Mouse (Mus musculus): ENCODE results near the gene Nup62.

DNA sequence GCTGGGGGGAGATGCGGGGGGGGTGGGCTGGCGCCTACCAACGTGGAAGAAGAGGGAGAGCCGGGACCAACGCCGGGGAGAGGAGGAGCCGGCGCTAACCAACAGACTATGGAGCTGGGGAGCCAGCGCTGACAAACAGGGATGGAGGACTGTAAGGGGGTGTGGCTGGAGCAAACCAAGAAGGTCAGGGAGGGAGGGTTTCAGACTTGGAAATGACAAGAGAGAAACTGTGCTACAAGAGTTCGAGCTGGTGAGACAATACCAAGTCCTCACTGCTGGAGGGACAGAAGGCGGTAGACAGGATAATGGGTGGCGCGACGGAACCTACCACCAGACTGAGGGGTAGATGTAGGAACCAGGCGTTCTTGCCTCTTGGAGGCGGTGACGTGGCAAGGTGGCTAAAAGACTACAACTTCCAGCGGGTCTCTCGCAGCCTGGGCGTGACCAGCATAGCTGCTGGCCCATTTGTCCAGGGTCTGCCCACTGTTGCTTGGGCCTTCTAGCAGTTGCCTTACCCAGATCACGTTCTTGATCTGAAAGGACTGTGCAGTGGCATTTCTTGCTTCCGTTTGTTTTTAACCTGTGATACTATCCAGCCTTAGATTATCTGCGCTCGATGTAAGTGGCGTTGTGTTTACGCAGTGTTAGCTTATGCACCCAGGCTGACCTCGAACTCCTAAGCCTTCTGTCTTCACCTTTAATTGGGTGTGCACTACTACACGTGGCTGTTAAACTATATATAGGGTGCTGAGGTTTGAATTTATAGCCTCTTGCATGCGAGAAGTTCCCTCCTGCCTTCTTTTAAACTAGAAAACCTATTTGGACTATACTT lies 54.0 kb downstream of the Nup62 start, which contains the start of gene Ptov1:
- TF ChIP-seq GATA1 (IDR thresholded peaks at IDR 0.05; ENCODE audit: borderline replicate concordance, low read length) (no peak), FLI1 (IDR thresholded peaks at IDR 0.05; ENCODE audit: low read length) (no peak)
